Mouse (Mus musculus) heart, adult 18-20 months (tissue): ENCODE results near the gene H2-Q10. TPM values are rescaled to one million over a fixed set of nuclear protein-coding genes. Genes with fewer than 3 reads are reported as not detected.

Experiments
- DNase-seq, 2 experiments: peaks; one replicate each; pipeline ENCODE4 v3.0.0; 2021 to 2022; ENCODE audit warnings: mixed read lengths in 1 of 2
- total RNA-seq, 2 experiments: library from RNA; stranded (reverse); gene quantifications; 2 replicates each; pipeline ENCODE4 v1.2.3; 2021

H2-Q10 gene
- total RNA-seq, 2 experiments from 2014 or later: 0.62 to 2.2 TPM

DNA sequence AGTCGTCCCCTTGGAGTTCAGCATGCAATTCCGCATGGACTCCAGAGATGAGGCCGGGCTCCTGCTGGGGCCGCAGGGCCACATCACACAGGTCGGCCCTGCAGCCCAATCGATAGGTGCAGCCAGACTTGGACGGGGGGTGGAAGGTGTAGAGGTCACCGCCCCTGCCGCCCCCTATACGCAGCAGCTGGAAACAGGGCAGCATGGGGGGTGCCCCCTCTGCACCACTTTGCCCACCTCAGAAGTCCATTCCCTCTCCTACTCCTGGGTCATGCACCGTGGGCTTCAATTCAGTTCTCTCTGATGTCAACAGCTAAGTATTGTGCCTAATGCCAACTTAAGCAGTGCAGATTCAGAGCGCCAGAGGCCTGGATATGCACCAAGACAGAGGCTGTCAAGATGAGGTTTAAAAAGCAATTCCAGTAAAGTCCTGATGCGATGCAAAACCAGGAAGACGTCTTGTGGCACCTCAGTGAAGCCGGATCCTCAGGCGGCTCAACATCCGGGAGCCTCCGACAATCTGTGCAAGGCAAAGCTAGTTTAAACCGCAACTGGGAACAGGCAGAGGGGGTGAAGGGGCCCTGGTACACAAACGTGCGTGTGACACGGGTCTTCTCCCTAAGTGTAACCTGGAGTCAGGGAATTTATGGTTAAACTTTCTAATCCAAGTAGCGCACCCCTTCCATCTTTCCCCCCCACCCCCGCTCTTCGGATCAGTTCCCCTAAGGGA is 46.2 kb downstream of the H2-Q10 start:
- DNase-seq: no peak

DNA sequence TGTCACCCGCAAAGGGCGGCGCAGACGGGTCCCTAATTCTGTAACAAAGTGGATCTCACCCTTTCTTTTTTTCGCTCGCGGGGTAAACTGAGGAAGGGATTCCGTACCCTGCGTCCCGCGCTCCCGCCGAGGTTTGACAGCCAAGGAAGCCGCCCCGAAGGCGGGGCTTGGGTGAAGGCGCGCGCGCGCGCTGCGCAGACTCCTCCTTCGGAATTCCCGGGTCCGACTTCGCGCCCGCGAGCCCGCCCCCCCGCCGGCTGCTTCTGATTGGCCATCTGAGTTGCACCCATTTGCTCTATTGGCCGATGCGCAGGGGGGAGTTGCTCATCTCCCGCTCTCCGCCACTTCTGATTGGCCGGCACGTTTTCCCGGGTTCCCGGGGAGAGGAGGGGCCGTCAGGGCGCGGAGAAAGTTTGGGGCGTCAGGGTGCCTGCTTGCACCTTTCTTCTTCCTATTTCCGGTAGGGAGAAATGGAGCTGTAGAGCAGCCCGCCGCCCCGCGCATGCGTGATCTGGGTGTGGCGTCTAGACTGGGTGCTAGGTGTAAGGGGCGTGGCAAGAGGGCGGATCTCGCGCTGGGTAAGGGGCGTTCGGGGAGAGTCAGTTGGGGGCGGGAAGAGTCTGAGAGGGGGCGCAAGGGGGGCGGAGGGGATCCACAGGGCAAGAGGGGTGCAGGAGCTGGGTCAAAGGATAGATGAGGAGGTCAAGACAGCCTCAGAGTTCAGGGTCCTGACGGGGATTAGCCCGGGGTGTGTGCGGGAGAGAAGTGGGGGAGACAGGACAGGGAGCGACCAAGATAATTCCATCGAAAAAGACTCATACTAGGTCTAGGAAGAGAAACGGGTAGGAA is 47.0 kb downstream of the H2-Q10 start, which contains the start of the genes Tcf19 and Cchcr1:
Gene Tcf19 (minus strand): TSS at position 173 of the 849 bp plus-strand sequence.
Gene Cchcr1 (plus strand): TSS at position 449 of the 849 bp plus-strand sequence.
- DNase-seq: peak; percentile 97 to 98

DNA sequence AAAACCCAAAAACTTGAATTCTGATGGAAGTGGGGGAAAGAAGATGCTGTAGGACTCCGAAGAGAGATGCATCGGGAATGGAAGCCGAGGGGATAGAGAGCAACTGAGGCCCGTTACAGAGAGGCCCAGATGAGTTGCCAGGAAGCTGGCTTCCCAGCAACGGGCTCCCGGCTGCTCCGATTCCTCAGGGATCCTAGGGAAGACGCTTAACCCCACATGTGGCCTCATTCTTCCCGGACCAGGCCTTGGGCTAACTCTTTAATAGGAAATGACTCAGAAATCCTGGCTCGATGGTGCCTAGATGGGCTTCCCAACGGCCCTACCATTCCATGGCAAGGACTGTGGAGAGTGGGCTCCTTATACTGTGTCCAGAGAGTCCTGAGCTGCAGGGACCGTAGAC is 47.6 kb downstream of the H2-Q10 start:
- DNase-seq: peak; percentile 29 to 31

Other genes starting within 250 kb of the H2-Q10 start
- gene Gm16181, start 249.3 kb upstream of the H2-Q10 start, total RNA-seq: not detected
- gene Atp6v1g2, start 236.4 kb upstream of the H2-Q10 start, total RNA-seq: 1 to 10 TPM; 2.1 to 2.3 TPM
- 1 to 10 TPM; 8.2 to 8.3 TPM for gene Nfkbil1, start 234.3 kb upstream of the H2-Q10 start, total RNA-seq
- 10 to 100 TPM; 77.3 to 83.1 TPM for gene Ddx39b, start 228.3 kb upstream of the H2-Q10 start, total RNA-seq
- gene H2-D1, start 207.4 kb upstream of the H2-Q10 start, total RNA-seq: 100 to 1,000 TPM; 164 to 263 TPM
- gene H2-Q1, start 149.7 kb upstream of the H2-Q10 start, total RNA-seq: 1 to 10 TPM; 2.6 to 3.9 TPM
- 1 to 10 TPM; 1.7 TPM for gene H2-Q2, start 127.8 kb upstream of the H2-Q10 start, total RNA-seq
- gene H2-Q4, start 90.5 kb upstream of the H2-Q10 start, total RNA-seq: 10 to 100 TPM; 18.7 to 54.0 TPM
- gene H2-Q6, start 45.2 kb upstream of the H2-Q10 start, total RNA-seq: 10 to 100 TPM in 1 of 2 experiments, 1 to 10 TPM in 1; 6.8 to 30.2 TPM
- 10 to 100 TPM in 1 of 2 experiments, 1 to 10 TPM in 1; 7.4 to 21.5 TPM for gene H2-Q7, start 30.9 kb upstream of the H2-Q10 start, total RNA-seq
- gene Pou5f1, start 35.9 kb downstream of the H2-Q10 start, total RNA-seq: not detected
- gene Tcf19, start 46.7 kb downstream of the H2-Q10 start, total RNA-seq: 1 to 10 TPM; 1.5 to 2.1 TPM
- 1 to 10 TPM; 1.9 to 4.0 TPM for gene Cchcr1, start 47.0 kb downstream of the H2-Q10 start, total RNA-seq
- gene Psors1c2, start 63.1 kb downstream of the H2-Q10 start, total RNA-seq: not detected
- gene Cdsn, start 82.0 kb downstream of the H2-Q10 start, total RNA-seq: under 1 TPM; 0.27 to 0.28 TPM
- not detected for gene 2300002M23Rik, start 97.4 kb downstream of the H2-Q10 start, total RNA-seq
- not detected for gene Sfta2, start 131.5 kb downstream of the H2-Q10 start, total RNA-seq
- not detected for gene Gm9573, start 156.5 kb downstream of the H2-Q10 start, total RNA-seq
- gene Mucl3, start 173.6 kb downstream of the H2-Q10 start, total RNA-seq: not detected
- gene Vars2, start 197.5 kb downstream of the H2-Q10 start, total RNA-seq: 10 to 100 TPM; 27.6 to 28.9 TPM
- 10 to 100 TPM; 21.3 to 23.5 TPM for gene Gtf2h4, start 203.7 kb downstream of the H2-Q10 start, total RNA-seq
- gene Ddr1, start 234.5 kb downstream of the H2-Q10 start, total RNA-seq: 10 to 100 TPM; 21.7 to 24.0 TPM